Mouse (Mus musculus): ENCODE measurements around the gene Scarf2. TPM values are rescaled to one million over a fixed set of nuclear protein-coding genes. Genes with fewer than 3 reads are reported as not detected.

The Scarf2 gene
- not detected for polyA plus RNA-seq (2014; fragmentation: Illumina TruSeq; extraction: RNeasy Lipid Tissue Mini Kit (QIAGEN cat#74804); ENCODE audit: low read depth, low replicate concordance)

GRCm38 (mm10) chr16:17796971-17797811 lies at the start of gene Scarf2:
Scarf2 (plus strand) TSS chr16:17797282.

GRCm38 (mm10) chr16:17759344-17759773 lies 37.7 kb upstream of the Scarf2 start, which contains the start of gene Klhl22:
Klhl22 (plus strand) TSS chr16:17759618.

GRCm38 (mm10) chr16:17832821-17833220 lies 35.7 kb downstream of the Scarf2 start, which contains the start of gene B830017H08Rik:
B830017H08Rik (plus strand) TSS chr16:17833121.

GRCm38 (mm10) chr16:17838051-17838450 lies 41.0 kb downstream of the Scarf2 start, which contains the start of gene Car15:
Car15 (minus strand) TSS chr16:17838364.

Other genes starting within 250 kb of the Scarf2 start
- gene Lrrc74b, start 236.0 kb upstream of the Scarf2 start, polyA plus RNA-seq (2014; fragmentation: Illumina TruSeq; extraction: RNeasy Lipid Tissue Mini Kit (QIAGEN cat#74804); ENCODE audit: low read depth, low replicate concordance) = not detected
- 0.23 TPM for gene P2rx6, start 235.4 kb upstream of the Scarf2 start, polyA plus RNA-seq (2014; fragmentation: Illumina TruSeq; extraction: RNeasy Lipid Tissue Mini Kit (QIAGEN cat#74804); ENCODE audit: low read depth, low replicate concordance)
- 0.29 TPM for gene Slc7a4, start 214.1 kb upstream of the Scarf2 start, polyA plus RNA-seq (2014; fragmentation: Illumina TruSeq; extraction: RNeasy Lipid Tissue Mini Kit (QIAGEN cat#74804); ENCODE audit: low read depth, low replicate concordance)
- 16.9 TPM for gene Smpd4, start 177.9 kb upstream of the Scarf2 start, polyA plus RNA-seq (2014; fragmentation: Illumina TruSeq; extraction: RNeasy Lipid Tissue Mini Kit (QIAGEN cat#74804); ENCODE audit: low read depth, low replicate concordance)
- gene Ccdc74a, start 150.8 kb upstream of the Scarf2 start, polyA plus RNA-seq (2014; fragmentation: Illumina TruSeq; extraction: RNeasy Lipid Tissue Mini Kit (QIAGEN cat#74804); ENCODE audit: low read depth, low replicate concordance) = not detected
- 13.5 TPM for gene Med15, start 64.4 kb upstream of the Scarf2 start, polyA plus RNA-seq (2014; fragmentation: Illumina TruSeq; extraction: RNeasy Lipid Tissue Mini Kit (QIAGEN cat#74804); ENCODE audit: low read depth, low replicate concordance)
- gene Klhl22, start 37.7 kb upstream of the Scarf2 start, polyA plus RNA-seq (2014; fragmentation: Illumina TruSeq; extraction: RNeasy Lipid Tissue Mini Kit (QIAGEN cat#74804); ENCODE audit: low read depth, low replicate concordance) = 11.2 TPM
- not detected for gene B830017H08Rik, start 35.8 kb downstream of the Scarf2 start, polyA plus RNA-seq (2014; fragmentation: Illumina TruSeq; extraction: RNeasy Lipid Tissue Mini Kit (QIAGEN cat#74804); ENCODE audit: low read depth, low replicate concordance)
- gene Car15, start 41.1 kb downstream of the Scarf2 start, polyA plus RNA-seq (2014; fragmentation: Illumina TruSeq; extraction: RNeasy Lipid Tissue Mini Kit (QIAGEN cat#74804); ENCODE audit: low read depth, low replicate concordance) = not detected
- not detected for gene Gm20518, start 94.4 kb downstream of the Scarf2 start, polyA plus RNA-seq (2014; fragmentation: Illumina TruSeq; extraction: RNeasy Lipid Tissue Mini Kit (QIAGEN cat#74804); ENCODE audit: low read depth, low replicate concordance)
- not detected for gene Tssk1, start 96.9 kb downstream of the Scarf2 start, polyA plus RNA-seq (2014; fragmentation: Illumina TruSeq; extraction: RNeasy Lipid Tissue Mini Kit (QIAGEN cat#74804); ENCODE audit: low read depth, low replicate concordance)
- gene Dgcr2, start 101.3 kb downstream of the Scarf2 start, polyA plus RNA-seq (2014; fragmentation: Illumina TruSeq; extraction: RNeasy Lipid Tissue Mini Kit (QIAGEN cat#74804); ENCODE audit: low read depth, low replicate concordance) = 8.2 TPM
- gene Tssk2, start 101.4 kb downstream of the Scarf2 start, polyA plus RNA-seq (2014; fragmentation: Illumina TruSeq; extraction: RNeasy Lipid Tissue Mini Kit (QIAGEN cat#74804); ENCODE audit: low read depth, low replicate concordance) = not detected
- gene Ess2, start 114.1 kb downstream of the Scarf2 start, polyA plus RNA-seq (2014; fragmentation: Illumina TruSeq; extraction: RNeasy Lipid Tissue Mini Kit (QIAGEN cat#74804); ENCODE audit: low read depth, low replicate concordance) = 2.1 TPM
- not detected for gene Gsc2, start 117.8 kb downstream of the Scarf2 start, polyA plus RNA-seq (2014; fragmentation: Illumina TruSeq; extraction: RNeasy Lipid Tissue Mini Kit (QIAGEN cat#74804); ENCODE audit: low read depth, low replicate concordance)
- 36.7 TPM for gene Slc25a1, start 130.9 kb downstream of the Scarf2 start, polyA plus RNA-seq (2014; fragmentation: Illumina TruSeq; extraction: RNeasy Lipid Tissue Mini Kit (QIAGEN cat#74804); ENCODE audit: low read depth, low replicate concordance)
- gene Vpreb2, start 183.1 kb downstream of the Scarf2 start, polyA plus RNA-seq (2014; fragmentation: Illumina TruSeq; extraction: RNeasy Lipid Tissue Mini Kit (QIAGEN cat#74804); ENCODE audit: low read depth, low replicate concordance) = not detected